Mouse (Mus musculus): ENCODE data around the gene Rab37. TPM values are rescaled to one million over a fixed set of nuclear protein-coding genes. Genes with fewer than 3 reads are reported as not detected.

Gene Rab37
- polyA plus RNA-seq (2012; fragmentation: generic; extraction: Trizol): 0.07 TPM
- long read RNA-seq, experiment 1: 0 reads
- long read RNA-seq, experiment 2: 0 reads

DNA sequence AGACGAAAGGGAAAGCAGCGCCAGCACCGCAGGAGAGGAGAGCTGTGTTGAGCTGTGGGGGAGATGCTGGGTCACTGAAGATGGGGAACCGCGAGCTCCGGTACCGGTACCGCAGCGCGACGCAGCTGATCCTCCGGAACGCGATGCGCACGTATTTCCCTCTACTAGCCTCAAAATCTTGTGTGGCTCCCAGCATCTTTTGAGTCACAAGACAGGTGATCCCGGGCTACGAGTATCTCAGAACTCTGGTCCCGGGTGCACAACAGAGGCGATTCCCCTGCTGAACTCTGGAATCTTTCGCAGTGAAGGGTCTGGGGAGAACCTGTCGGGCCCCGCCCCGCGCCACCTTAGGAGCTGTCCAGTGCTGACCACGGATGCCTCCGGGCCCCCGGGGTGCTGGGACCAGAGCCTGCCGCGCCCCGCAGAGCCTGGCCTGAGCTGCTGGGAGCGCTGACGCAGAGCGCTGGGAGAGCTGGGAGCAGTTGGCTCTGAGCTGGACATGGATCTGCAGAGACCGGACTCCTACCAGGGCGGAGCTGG is at the start of gene Rab37:
Gene Rab37 (plus strand): TSS at position 70 of the 540 bp plus-strand sequence.
- Histone ChIP-seq H3K79me2 (ENCODE audit: control insufficient read depth, insufficient read depth) (no peaks in the 10 kb centered on the region), H3K4me3 (ENCODE audit: insufficient read depth, poor library complexity, severe bottlenecking) (no peak within 1 kb of the TSS), H3K36me3 (ENCODE audit: control insufficient read depth, insufficient read depth) (no peaks in the 10 kb centered on the region), H3K79me3 (ENCODE audit: low read depth) (no peaks in the 10 kb centered on the region), H3ac (ENCODE audit: control insufficient read depth, insufficient read length, low read depth) (no peak within 1 kb of the TSS), H3K27me3 (ENCODE audit: control insufficient read depth, insufficient read depth, insufficient read length) (peaks cover 22% of the 10 kb centered on the region)
- TF ChIP-seq FOSL1 (IDR thresholded peaks at IDR 0.05; ENCODE audit: insufficient read depth, low read length, poor library complexity, severe bottlenecking) (no peak), CTCF (IDR thresholded peaks at IDR 0.05; ENCODE audit: control insufficient read depth, insufficient read depth, insufficient read length) (no peak), USF1 (IDR thresholded peaks at IDR 0.05; ENCODE audit: low read depth) (no peak), MYOG (IDR thresholded peaks at IDR 0.05; ENCODE audit: control insufficient read depth, extremely low read depth, insufficient read length) (no peak)

DNA sequence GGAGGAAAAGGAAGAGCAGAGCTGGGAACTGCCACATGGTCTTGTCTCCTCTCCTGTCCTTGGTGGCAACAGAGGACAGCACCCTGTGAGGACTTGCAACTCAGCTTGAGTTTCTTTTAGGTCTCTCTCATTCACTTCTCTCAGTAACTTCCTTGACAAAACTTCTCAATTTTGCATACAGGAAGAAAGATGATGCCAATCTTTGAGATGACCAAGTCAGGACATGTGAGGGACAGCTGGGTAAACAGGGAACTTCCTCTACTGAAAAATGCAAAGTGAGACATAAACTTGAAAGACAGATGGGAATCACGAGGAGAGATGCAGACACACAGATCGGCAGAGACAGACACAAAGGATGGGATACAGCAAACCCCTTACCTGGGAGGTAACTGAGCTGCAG is 43.0 kb upstream of the Rab37 start, which contains the start of gene Cd300ld3:
Gene Cd300ld3 (minus strand): TSS at position 151 of the 400 bp plus-strand sequence.
- Histone ChIP-seq H3K79me3 (ENCODE audit: low read depth) (no peaks in the 10 kb centered on the region), H3K4me3 (ENCODE audit: insufficient read depth, poor library complexity, severe bottlenecking) (no peak within 1 kb of the TSS), H3ac (ENCODE audit: control insufficient read depth, insufficient read length, low read depth) (no peak within 1 kb of the TSS), H3K27me3 (ENCODE audit: control insufficient read depth, insufficient read depth, insufficient read length) (no peaks in the 10 kb centered on the region), H3K36me3 (ENCODE audit: control insufficient read depth, insufficient read depth) (no peaks in the 10 kb centered on the region), H3K79me2 (ENCODE audit: control insufficient read depth, insufficient read depth) (no peaks in the 10 kb centered on the region)
- no peak for TF ChIP-seq CEBPB (IDR thresholded peaks at IDR 0.05; ENCODE audit: low read depth)
- TF ChIP-seq MYOG (IDR thresholded peaks at IDR 0.05; ENCODE audit: control insufficient read depth, extremely low read depth, insufficient read length): no peak
- no peak for TF ChIP-seq MYOD1 (IDR thresholded peaks at IDR 0.05; ENCODE audit: control insufficient read depth, insufficient read length, low read depth)
- no peak for TF ChIP-seq MAX (IDR thresholded peaks at IDR 0.05)
- no peak for TF ChIP-seq USF1 (IDR thresholded peaks at IDR 0.05; ENCODE audit: low read depth)
- no peak for TF ChIP-seq FOSL1 (IDR thresholded peaks at IDR 0.05; ENCODE audit: insufficient read depth, low read length, poor library complexity, severe bottlenecking)
- no peak for TF ChIP-seq CTCF (IDR thresholded peaks at IDR 0.05; ENCODE audit: control insufficient read depth, insufficient read depth, insufficient read length)

DNA sequence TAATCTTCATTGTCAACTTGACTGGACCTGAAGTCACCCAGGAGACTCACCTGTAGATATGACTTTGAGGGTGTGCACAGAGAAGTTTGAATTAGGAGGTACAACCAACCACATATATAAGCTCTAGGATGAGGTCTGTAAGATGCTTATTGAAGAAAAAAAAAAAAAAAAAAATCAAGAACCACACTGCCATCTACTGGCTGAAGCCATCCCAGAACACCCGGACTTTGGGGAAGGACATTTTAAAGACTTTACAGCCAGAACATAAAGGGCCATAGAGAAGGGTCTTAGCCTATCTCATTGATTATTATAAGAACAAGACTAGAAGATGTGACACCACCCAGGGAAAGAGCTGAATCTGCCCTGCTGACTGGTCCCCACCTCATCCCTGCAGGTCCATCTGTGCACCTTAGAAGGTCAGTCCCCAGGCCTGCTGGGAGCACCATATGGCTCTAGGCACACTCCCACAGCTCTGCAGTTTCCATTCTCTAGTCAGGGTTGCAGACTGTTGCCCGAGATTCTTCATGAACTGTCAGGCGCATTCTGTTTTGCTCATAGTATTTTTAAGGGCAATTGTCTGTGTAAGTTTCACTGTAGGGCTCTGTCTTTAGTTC is 41.8 kb upstream of the Rab37 start:
- TF ChIP-seq USF1 (IDR thresholded peaks at IDR 0.05; ENCODE audit: low read depth) (no peak), MYOG (IDR thresholded peaks at IDR 0.05; ENCODE audit: control insufficient read depth, extremely low read depth, insufficient read length) (no peak), CTCF (IDR thresholded peaks at IDR 0.05; ENCODE audit: control insufficient read depth, insufficient read depth, insufficient read length) (no peak), MAX (IDR thresholded peaks at IDR 0.05) (no peak), MYOD1 (IDR thresholded peaks at IDR 0.05; ENCODE audit: control insufficient read depth, insufficient read length, low read depth) (no peak), CEBPB (IDR thresholded peaks at IDR 0.05; ENCODE audit: low read depth) (no peak), FOSL1 (IDR thresholded peaks at IDR 0.05; ENCODE audit: insufficient read depth, low read length, poor library complexity, severe bottlenecking) (no peak)
- H3K36me3 ChIP-seq (ENCODE audit: control insufficient read depth, insufficient read depth): no peaks in the 10 kb centered on the region
- H3K79me3 ChIP-seq (ENCODE audit: low read depth): no peaks in the 10 kb centered on the region
- no peak overlapping the region for H3ac ChIP-seq (ENCODE audit: control insufficient read depth, insufficient read length, low read depth)
- H3K4me3 ChIP-seq (ENCODE audit: insufficient read depth, poor library complexity, severe bottlenecking): no peak overlapping the region
- no peaks in the 10 kb centered on the region for H3K79me2 ChIP-seq (ENCODE audit: control insufficient read depth, insufficient read depth)
- no peaks in the 10 kb centered on the region for H3K27me3 ChIP-seq (ENCODE audit: control insufficient read depth, insufficient read depth, insufficient read length)

DNA sequence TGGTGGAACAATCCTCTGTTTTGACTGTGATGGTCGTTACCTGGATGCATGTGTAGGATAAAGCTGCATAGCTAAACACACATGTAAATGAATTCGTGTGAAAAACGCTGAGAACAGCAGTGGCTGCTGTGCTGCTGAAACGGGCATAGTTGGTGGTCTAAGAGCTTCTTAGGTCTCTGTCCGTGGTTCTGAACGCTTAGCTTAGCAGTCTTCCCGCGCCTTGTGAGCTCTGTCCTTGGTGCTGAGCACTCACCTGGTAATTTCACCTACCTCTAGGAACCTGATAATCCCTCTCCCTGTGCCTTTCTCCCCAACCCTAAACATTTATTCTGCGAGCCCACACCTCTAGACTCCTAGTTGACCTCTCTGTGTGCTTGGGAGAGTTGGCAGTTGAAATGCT is 39.0 kb upstream of the Rab37 start:
- H3K27me3 ChIP-seq (ENCODE audit: control insufficient read depth, insufficient read depth, insufficient read length): no peaks in the 10 kb centered on the region
- H3K79me2 ChIP-seq (ENCODE audit: control insufficient read depth, insufficient read depth): no peaks in the 10 kb centered on the region
- no peaks in the 10 kb centered on the region for H3K36me3 ChIP-seq (ENCODE audit: control insufficient read depth, insufficient read depth)
- H3K4me3 ChIP-seq (ENCODE audit: insufficient read depth, poor library complexity, severe bottlenecking): no peak overlapping the region
- H3K79me3 ChIP-seq (ENCODE audit: low read depth): no peaks in the 10 kb centered on the region
- TF ChIP-seq MYOG (IDR thresholded peaks at IDR 0.05; ENCODE audit: control insufficient read depth, extremely low read depth, insufficient read length) (no peak), FOSL1 (IDR thresholded peaks at IDR 0.05; ENCODE audit: insufficient read depth, low read length, poor library complexity, severe bottlenecking) (no peak), CEBPB (IDR thresholded peaks at IDR 0.05; ENCODE audit: low read depth) (no peak), CTCF (IDR thresholded peaks at IDR 0.05; ENCODE audit: control insufficient read depth, insufficient read depth, insufficient read length) (no peak), USF1 (IDR thresholded peaks at IDR 0.05; ENCODE audit: low read depth) (no peak), MAX (IDR thresholded peaks at IDR 0.05) (no peak), MYOD1 (IDR thresholded peaks at IDR 0.05; ENCODE audit: control insufficient read depth, insufficient read length, low read depth) (no peak)
- H3ac ChIP-seq (ENCODE audit: control insufficient read depth, insufficient read length, low read depth): no peak overlapping the region

DNA sequence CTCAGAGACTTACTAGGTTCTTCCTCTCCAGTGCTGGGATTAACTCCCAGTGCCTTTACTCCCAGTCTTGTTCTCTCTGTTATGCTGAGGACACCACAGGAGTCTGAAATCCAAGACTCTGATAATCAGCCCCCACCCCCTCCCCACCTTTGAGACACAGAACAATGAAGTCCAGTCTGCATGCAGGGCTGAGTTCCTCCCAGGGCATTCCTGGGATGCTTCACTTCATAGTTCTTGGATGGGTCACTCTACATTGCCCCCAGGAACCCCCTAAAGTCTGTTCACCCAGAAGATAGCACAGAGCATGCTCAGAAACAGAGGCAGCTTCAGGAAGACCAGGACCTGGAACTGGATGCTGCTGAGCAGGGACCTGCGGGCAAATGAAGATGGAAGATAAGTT is 38.2 kb upstream of the Rab37 start:
- Histone ChIP-seq H3K79me3 (ENCODE audit: low read depth) (no peaks in the 10 kb centered on the region), H3ac (ENCODE audit: control insufficient read depth, insufficient read length, low read depth) (no peak overlapping the region), H3K4me3 (ENCODE audit: insufficient read depth, poor library complexity, severe bottlenecking) (no peak overlapping the region), H3K36me3 (ENCODE audit: control insufficient read depth, insufficient read depth) (no peaks in the 10 kb centered on the region), H3K27me3 (ENCODE audit: control insufficient read depth, insufficient read depth, insufficient read length) (no peaks in the 10 kb centered on the region), H3K79me2 (ENCODE audit: control insufficient read depth, insufficient read depth) (no peaks in the 10 kb centered on the region)
- TF ChIP-seq MYOD1 (IDR thresholded peaks at IDR 0.05; ENCODE audit: control insufficient read depth, insufficient read length, low read depth) (no peak), CTCF (IDR thresholded peaks at IDR 0.05; ENCODE audit: control insufficient read depth, insufficient read depth, insufficient read length) (no peak), MAX (IDR thresholded peaks at IDR 0.05) (no peak), USF1 (IDR thresholded peaks at IDR 0.05; ENCODE audit: low read depth) (no peak), FOSL1 (IDR thresholded peaks at IDR 0.05; ENCODE audit: insufficient read depth, low read length, poor library complexity, severe bottlenecking) (no peak), MYOG (IDR thresholded peaks at IDR 0.05; ENCODE audit: control insufficient read depth, extremely low read depth, insufficient read length) (no peak), CEBPB (IDR thresholded peaks at IDR 0.05; ENCODE audit: low read depth) (no peak)
